Mouse (Mus musculus) left cerebral cortex, postnatal 14 days (tissue): ENCODE data around the gene Lgals4. TPM values are rescaled to one million over a fixed set of nuclear protein-coding genes. Genes with fewer than 3 reads are reported as not detected.
A peak's percentile ranks its signal among the peaks of the same experiment; 100 is the strongest.

Experiments
- DNase-seq, 2 experiments: peaks; one replicate each; pipeline ENCODE4 v3.0.0; 2021 to 2022; ENCODE audit warnings: low spot score in 2 of 2, mixed read lengths in 1 of 2
- intact Hi-C: fragments of 180-260 bp; cut with DNase I; formaldehyde crosslinking; loops from one replicate; pipeline ENCODE4 v1.15.1; 2025
- total RNA-seq, 2 experiments: library from RNA; stranded (reverse); gene quantifications; 2 replicates each; pipeline ENCODE4 v1.2.3; 2021

Lgals4 gene
- total RNA-seq, 2 experiments from 2014 or later: 2.6 TPM

GRCm38 (mm10) chr7:28847273-28847672 is 13.6 kb downstream of the Lgals4 start:
- DNase-seq: no peak
- intact Hi-C loops: no loop called here

GRCm38 (mm10) chr7:28849700-28850236 is 16.1 kb downstream of the Lgals4 start:
- intact Hi-C loops: no loop called here
- DNase-seq: no peak

GRCm38 (mm10) chr7:28850642-28851041 is 17.0 kb downstream of the Lgals4 start:
- intact Hi-C loops: no loop called here
- DNase-seq: no peak

- intact Hi-C loops: no loop called here
- no peak for DNase-seq
Measured at GRCm38 (mm10) chr7:28859953-28860352, 26.3 kb downstream of the Lgals4 start.

GRCm38 (mm10) chr7:28860898-28861297 is 27.2 kb downstream of the Lgals4 start:
- intact Hi-C loops: no loop called here

GRCm38 (mm10) chr7:28862817-28863499 is 29.3 kb downstream of the Lgals4 start:
- DNase-seq: peak; percentile 70 to 89
- intact Hi-C loops: no loop called here

More at GRCm38 (mm10) chr7:28860898-28861297, 27.2 kb downstream of the Lgals4 start:
- no peak for DNase-seq

GRCm38 (mm10) chr7:28863540-28863939 is 29.9 kb downstream of the Lgals4 start, which contains the start of gene Lgals7:
Gene Lgals7 (plus strand): TSS chr7:28863853.
- DNase-seq: no peak
- intact Hi-C loops: no loop called here

- intact Hi-C loops: no loop called here
- no peak for DNase-seq
Measured at GRCm38 (mm10) chr7:28864288-28864750, 30.7 kb downstream of the Lgals4 start.

GRCm38 (mm10) chr7:28865481-28866300 is 32.0 kb downstream of the Lgals4 start:
- peak; percentile 77 to 81 for DNase-seq
- intact Hi-C loops: loop anchor here (2.0 to 5.0 kb wide), 2 partner anchors 38 to 71 kb away; partner anchors contain the start of gene Ech1

GRCm38 (mm10) chr7:28866769-28867507 is 33.3 kb downstream of the Lgals4 start:
- DNase-seq: no peak
- intact Hi-C loops: loop anchor here (2.0 to 5.0 kb wide), 2 partner anchors 40 to 72 kb away; partner anchors contain the start of gene Ech1

- intact Hi-C loops: loop anchor here (2.0 to 5.0 kb wide), 2 partner anchors 40 to 73 kb away; partner anchors contain the start of gene Ech1
- peak; percentile 33 to 67 for DNase-seq
Measured at GRCm38 (mm10) chr7:28867508-28868340, 34.1 kb downstream of the Lgals4 start.

GRCm38 (mm10) chr7:28870901-28871664 is 37.4 kb downstream of the Lgals4 start:
- intact Hi-C loops: no loop called here
- no peak for DNase-seq

- no peak for DNase-seq
- intact Hi-C loops: no loop called here
Measured at GRCm38 (mm10) chr7:28874565-28874964, 40.9 kb downstream of the Lgals4 start.

- DNase-seq: no peak
- intact Hi-C loops: no loop called here
Measured at GRCm38 (mm10) chr7:28876099-28876498, 42.4 kb downstream of the Lgals4 start.

- intact Hi-C loops: no loop called here
- DNase-seq: no peak
Measured at GRCm38 (mm10) chr7:28877155-28877554, 43.5 kb downstream of the Lgals4 start.

- DNase-seq: no peak
- intact Hi-C loops: no loop called here
Measured at GRCm38 (mm10) chr7:28877856-28878255, 44.2 kb downstream of the Lgals4 start.

- DNase-seq: no peak
- intact Hi-C loops: no loop called here
Measured at GRCm38 (mm10) chr7:28879606-28880005, 46.0 kb downstream of the Lgals4 start.

- no peak for DNase-seq
- intact Hi-C loops: no loop called here
Measured at GRCm38 (mm10) chr7:28880554-28880953, 46.9 kb downstream of the Lgals4 start.
